Mouse (Mus musculus): ENCODE measurements around the gene Olfr958. TPM values are rescaled to one million over a fixed set of nuclear protein-coding genes. Genes with fewer than 3 reads are reported as not detected.

Gene Olfr958
- not detected in 2 replicates for polyA plus RNA-seq (2015; fragmentation: Nextera tagmentation; extraction: Ambion mirVana)

DNA sequence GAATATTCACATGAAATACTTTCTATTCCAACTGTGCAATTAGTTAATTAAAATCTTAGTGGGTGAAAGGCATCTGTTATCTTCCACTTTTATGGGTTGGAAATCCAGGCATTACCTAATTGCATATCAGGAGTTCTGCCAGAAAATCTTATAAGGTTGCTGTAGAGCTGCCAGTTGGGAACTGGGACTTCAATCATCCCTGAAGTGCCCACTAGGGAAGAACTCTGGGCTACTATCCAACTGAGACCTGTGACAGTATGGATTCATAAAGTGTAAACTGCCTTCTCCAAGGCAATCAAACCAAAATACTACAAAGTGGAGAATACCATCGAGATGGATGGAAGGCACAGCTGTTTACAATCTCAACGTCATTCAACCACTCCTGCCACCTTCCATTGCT, at the start of gene Olfr958:
Gene Olfr958, minus strand, starts transcription at position 109 of the 400 bp plus-strand sequence.
- Histone ChIP-seq H3K4me1 (no peaks in the 10 kb centered on the region), H3K9me3 (no peaks in the 10 kb centered on the region), H3K27me3 (no peaks in the 10 kb centered on the region), H3K27ac (no peak within 1 kb of the TSS), H3K36me3 (no peaks in the 10 kb centered on the region), H3K4me2 (no peak within 1 kb of the TSS), H3K4me3 (no peak within 1 kb of the TSS), H3K9ac (no peak within 1 kb of the TSS)
- WGBS = 31% methylated on average over 2 of the region's 2 CpGs
- ATAC-seq (ENCODE audit: insufficient number of reproducible peaks, low FRiP score, low TSS enrichment, low read depth) = no peak

DNA sequence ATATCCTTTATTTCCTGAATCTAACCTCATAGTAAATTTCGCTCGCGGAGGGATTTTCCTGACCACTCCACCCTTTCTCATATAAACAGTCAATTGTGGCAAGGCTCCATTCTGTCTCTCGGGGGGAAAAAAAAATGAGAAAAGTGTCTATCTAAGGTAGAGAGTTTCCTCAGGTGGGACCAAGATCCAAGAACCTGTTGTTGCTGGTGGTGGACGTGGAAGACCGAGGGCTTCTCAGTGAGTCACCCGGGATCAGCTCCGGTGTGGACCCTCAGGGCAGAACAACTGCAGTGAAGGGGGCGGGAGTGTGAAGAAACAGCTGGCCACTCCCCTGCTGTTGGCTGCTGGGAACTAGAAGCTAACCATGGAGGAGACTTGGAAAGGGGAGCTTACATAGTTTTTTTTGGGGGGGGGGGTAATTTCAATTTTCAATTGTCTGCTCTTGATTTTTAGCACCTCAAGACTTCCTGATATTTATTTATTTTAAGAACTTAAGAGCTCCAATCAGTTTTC, 49.5 kb upstream of the Olfr958 start:
- H3K9ac ChIP-seq = peak overlapping the region; percentile 21; the same call in 1 of the 2 replicates
- peak overlapping the region; percentile 73 for H3K4me2 ChIP-seq
- H3K4me1 ChIP-seq = peaks cover 7% of the 10 kb centered on the region; the same call in 1 of the 2 replicates
- H3K27ac ChIP-seq = peak overlapping the region; percentile 84
- peak overlapping the region; percentile 36 for H3K4me3 ChIP-seq
- no peaks in the 10 kb centered on the region for H3K36me3 ChIP-seq
- peak; percentile 68; the same call in 1 of the 2 replicates for ATAC-seq (ENCODE audit: insufficient number of reproducible peaks, low FRiP score, low TSS enrichment, low read depth)
- H3K9me3 ChIP-seq = no peaks in the 10 kb centered on the region
- 0% methylated on average over 9 of the region's 9 CpGs for WGBS
- H3K27me3 ChIP-seq = no peaks in the 10 kb centered on the region

DNA sequence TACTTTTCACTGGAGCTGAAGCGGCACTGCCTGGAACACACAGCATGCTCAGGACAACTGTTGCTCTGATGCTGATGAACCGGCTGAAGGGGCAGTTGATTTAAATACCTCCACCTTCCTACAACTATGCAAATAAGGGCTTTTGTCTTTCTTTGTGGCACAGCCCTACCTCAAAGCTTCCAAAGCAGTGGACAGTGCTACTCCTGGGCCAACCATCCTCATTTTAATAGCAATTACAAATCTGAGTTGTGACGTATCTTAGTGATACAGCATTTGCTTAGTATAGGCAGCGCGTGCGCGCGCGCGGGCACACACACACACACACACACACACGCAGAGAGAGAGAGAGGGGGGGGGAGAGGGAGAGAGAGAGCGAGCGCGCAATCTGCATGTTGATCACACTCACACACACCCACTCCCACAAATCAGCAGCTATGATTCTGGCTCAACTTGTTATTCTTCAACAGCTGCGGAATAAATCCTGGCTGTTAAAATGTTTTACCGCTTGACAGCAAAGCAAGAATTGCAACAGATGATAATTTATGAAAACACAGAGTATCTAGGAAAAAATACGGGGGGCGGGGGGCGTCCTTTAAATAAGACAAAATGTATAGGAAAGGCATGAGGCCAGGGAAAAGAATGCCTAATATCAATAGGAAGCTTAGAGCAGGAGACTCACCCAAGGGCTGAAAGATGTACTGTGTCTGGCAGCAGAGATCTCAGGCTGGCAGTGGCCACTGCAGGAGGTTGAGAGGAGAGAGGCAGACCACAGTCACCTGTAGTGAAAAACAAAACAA, 48.9 kb upstream of the Olfr958 start:
- Histone ChIP-seq H3K9me3 (no peaks in the 10 kb centered on the region), H3K4me1 (peaks cover 7% of the 10 kb centered on the region; the same call in 1 of the 2 replicates), H3K27me3 (no peaks in the 10 kb centered on the region), H3K9ac (0 out of 2 replicates have a peak overlapping the region, but pooled peaks have one; percentile 21), H3K36me3 (no peaks in the 10 kb centered on the region), H3K4me3 (peak overlapping the region; percentile 36), H3K27ac (peak overlapping the region; percentile 64), H3K4me2 (peak overlapping the region; percentile 73)
- under 1% methylated on average over 19 of the region's 19 CpGs for WGBS
- peak; percentile 67; the same call in 1 of the 2 replicates for ATAC-seq (ENCODE audit: insufficient number of reproducible peaks, low FRiP score, low TSS enrichment, low read depth)

DNA sequence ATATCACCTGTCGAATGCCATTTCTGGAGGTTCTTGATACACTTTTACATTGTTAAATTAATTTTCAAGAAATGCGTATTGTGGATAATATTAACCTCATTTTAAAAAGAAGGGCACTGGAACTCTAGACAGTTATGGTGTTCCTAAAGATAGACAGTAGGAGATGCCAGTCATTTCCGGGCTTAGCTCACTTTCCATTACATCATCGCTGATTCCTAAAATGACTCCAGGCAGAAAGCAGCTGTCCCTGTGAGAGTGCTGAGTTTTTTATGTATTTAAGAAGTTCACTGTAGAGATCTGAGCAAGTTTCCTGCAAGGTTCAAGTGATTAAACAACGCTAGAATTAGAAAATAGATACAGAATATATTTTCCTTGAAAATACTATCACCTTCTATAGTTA, 23.2 kb upstream of the Olfr958 start:
- H3K9me3 ChIP-seq = no peaks in the 10 kb centered on the region
- H3K36me3 ChIP-seq = no peaks in the 10 kb centered on the region
- WGBS = 81% methylated on average over 5 of the region's 5 CpGs
- H3K4me1 ChIP-seq = no peaks in the 10 kb centered on the region
- H3K4me3 ChIP-seq = no peak overlapping the region
- no peaks in the 10 kb centered on the region for H3K27me3 ChIP-seq
- H3K9ac ChIP-seq = no peak overlapping the region
- ATAC-seq (ENCODE audit: insufficient number of reproducible peaks, low FRiP score, low TSS enrichment, low read depth) = no peak
- H3K4me2 ChIP-seq = no peak overlapping the region
- no peak overlapping the region for H3K27ac ChIP-seq

DNA sequence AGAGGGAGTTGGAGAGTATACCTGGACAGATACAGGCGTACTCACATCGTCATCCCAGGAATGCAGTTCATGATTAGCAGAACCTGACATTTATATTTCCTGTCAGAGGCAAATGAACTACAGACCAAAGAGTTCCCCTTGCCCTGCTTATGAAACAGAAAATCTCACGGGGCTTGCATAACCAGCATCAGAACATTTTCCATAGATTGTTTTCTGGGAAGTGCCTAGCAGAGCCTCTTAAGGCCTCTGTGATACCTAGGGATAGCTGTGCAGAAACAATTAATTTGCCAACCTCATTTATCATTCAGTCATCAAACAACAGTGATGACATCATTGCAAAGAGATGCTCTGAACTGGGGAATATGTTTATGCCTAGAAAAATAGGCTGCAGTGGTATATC, 21.6 kb upstream of the Olfr958 start, which contains the start of gene Olfr959:
Gene Olfr959, minus strand, starts transcription at position 101 of the 400 bp plus-strand sequence.
- Histone ChIP-seq H3K9me3 (no peaks in the 10 kb centered on the region), H3K27me3 (no peaks in the 10 kb centered on the region)
- WGBS = 66% methylated on average over 3 of the region's 3 CpGs

DNA sequence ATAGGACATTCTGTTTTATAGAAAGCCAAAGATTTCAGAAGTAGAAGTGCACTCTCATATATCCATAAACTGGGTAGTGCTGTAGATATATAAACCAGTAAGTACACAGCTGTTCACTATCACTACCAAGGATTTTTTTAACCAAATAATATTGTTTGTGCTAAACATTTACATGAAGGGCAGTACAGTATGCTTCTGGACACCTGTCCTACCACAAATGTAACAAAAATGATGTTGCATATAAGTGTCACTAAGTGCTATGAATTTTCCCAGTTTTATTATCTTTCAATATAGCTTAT, 4.4 kb upstream of the Olfr958 start:
- H3K27ac ChIP-seq = no peak overlapping the region
- H3K27me3 ChIP-seq = no peaks in the 10 kb centered on the region
- ATAC-seq (ENCODE audit: insufficient number of reproducible peaks, low FRiP score, low TSS enrichment, low read depth) = no peak
- H3K9me3 ChIP-seq = no peaks in the 10 kb centered on the region
- H3K4me2 ChIP-seq = no peak overlapping the region
- H3K4me3 ChIP-seq = no peak overlapping the region
- no peaks in the 10 kb centered on the region for H3K4me1 ChIP-seq
- H3K9ac ChIP-seq = no peak overlapping the region
- H3K36me3 ChIP-seq = no peaks in the 10 kb centered on the region

More for the DNA sequence above, 21.6 kb upstream of the Olfr958 start, which contains the start of gene Olfr959:
- Histone ChIP-seq H3K9ac (no peak within 1 kb of the TSS), H3K4me2 (no peak within 1 kb of the TSS), H3K4me1 (no peaks in the 10 kb centered on the region), H3K36me3 (no peaks in the 10 kb centered on the region), H3K4me3 (no peak within 1 kb of the TSS), H3K27ac (no peak within 1 kb of the TSS)
- no peak for ATAC-seq (ENCODE audit: insufficient number of reproducible peaks, low FRiP score, low TSS enrichment, low read depth)

DNA sequence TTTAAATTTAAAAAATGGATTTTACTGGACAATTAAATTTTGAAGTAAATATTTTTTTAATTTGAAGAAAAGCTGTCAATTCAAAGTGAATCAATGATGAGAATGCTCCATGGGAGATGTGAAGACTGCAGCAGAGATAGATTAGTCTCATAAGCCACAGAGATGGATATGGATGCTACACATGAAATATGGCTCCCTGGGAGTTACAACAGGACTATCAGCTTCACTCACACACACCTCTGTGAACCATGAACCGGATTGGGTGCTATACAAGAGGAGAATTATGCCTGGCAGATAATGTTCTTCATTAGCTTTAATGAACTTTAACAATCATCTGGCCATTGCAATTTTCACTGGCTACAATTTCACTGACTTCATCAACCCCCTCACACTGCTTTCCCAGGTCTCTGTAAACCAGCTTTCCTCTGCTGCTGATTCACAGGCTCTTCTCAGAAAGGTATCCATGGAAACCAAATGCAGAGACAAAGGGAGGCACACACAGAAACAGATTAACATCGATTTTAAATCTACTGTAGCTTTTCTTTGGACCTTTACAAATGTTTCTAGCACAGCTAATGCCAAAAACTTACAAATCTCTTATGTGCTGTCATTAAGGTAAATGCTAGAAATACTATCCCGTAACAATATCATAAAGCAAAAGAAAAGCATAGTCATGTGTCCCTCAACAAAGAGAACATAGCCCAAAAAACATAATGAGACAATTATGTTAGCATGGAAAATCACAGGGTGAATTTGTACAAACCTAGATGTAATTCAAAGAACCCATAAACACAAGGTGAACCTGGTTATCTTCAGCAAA, 3.9 kb upstream of the Olfr958 start:
- Histone ChIP-seq H3K27ac (no peak overlapping the region), H3K4me3 (no peak overlapping the region), H3K4me2 (no peak overlapping the region), H3K36me3 (no peaks in the 10 kb centered on the region), H3K9me3 (no peaks in the 10 kb centered on the region), H3K27me3 (no peaks in the 10 kb centered on the region), H3K9ac (no peak overlapping the region), H3K4me1 (no peaks in the 10 kb centered on the region)
- ATAC-seq (ENCODE audit: insufficient number of reproducible peaks, low FRiP score, low TSS enrichment, low read depth) = no peak
- WGBS = 61% methylated on average over 3 of the region's 3 CpGs

DNA sequence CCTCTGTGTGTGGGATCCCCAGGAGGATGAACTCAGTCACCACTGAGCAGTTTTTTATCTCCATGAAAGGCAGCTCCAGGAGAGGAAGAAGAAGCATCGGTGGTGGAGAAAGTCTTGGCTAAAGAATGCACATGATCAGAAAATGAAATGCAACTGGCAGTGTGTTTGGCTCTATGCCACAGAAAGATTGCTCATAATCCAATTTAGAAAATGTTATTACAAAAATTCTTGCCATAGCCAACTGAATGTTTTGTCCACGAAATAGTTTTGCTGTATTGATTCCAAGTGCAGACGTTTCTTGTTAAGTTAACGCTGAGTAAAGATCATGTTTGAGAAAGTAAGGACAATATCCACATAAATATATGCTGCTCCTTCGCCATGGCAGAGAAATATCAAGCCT, 3.0 kb downstream of the Olfr958 start:
- H3K9me3 ChIP-seq = no peaks in the 10 kb centered on the region
- H3K4me3 ChIP-seq = no peak overlapping the region
- H3K27me3 ChIP-seq = no peaks in the 10 kb centered on the region
- 55% methylated on average over 5 of the region's 5 CpGs for WGBS
- H3K36me3 ChIP-seq = no peaks in the 10 kb centered on the region
- no peak overlapping the region for H3K4me2 ChIP-seq
- no peak for ATAC-seq (ENCODE audit: insufficient number of reproducible peaks, low FRiP score, low TSS enrichment, low read depth)
- H3K27ac ChIP-seq = no peak overlapping the region
- no peak overlapping the region for H3K9ac ChIP-seq
- no peaks in the 10 kb centered on the region for H3K4me1 ChIP-seq

DNA sequence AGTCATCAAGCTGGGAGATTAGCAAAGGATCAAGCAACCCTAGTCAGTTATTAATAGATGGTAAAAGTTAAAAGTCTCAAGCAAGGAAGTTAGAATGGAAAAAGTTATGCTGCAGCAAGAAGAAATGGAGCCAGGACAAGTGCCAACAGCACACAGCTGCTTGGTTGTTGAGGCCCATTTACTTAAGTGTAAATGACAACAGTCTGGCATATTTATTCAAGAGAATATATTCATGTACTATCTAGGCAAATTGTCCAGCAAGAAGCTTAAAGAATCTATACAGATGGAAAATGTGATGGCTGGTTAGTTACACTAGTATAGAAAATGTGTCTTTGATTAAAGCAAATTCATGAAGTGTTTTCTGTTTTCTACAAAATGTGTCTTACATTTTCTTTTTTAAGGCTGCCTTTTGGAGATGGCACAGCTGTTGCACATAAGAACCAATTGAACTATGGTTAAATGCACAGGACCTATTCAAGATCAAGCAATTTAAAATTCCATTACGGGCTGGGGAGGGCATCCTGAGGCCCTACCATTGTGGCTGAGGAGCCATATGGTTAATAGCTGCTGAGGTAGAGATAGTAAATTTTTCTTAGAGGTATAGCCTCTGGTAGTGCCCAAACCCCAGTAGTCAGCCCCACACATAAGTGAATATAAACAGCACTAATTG, 30.1 kb downstream of the Olfr958 start:
- Histone ChIP-seq H3K9me3 (no peaks in the 10 kb centered on the region), H3K9ac (no peak overlapping the region), H3K27ac (no peak overlapping the region), H3K4me3 (no peak overlapping the region), H3K4me2 (no peak overlapping the region), H3K27me3 (no peaks in the 10 kb centered on the region), H3K4me1 (no peaks in the 10 kb centered on the region), H3K36me3 (no peaks in the 10 kb centered on the region)
- WGBS = 49% methylated on average over 1 of the region's 1 CpGs
- ATAC-seq (ENCODE audit: insufficient number of reproducible peaks, low FRiP score, low TSS enrichment, low read depth) = no peak

DNA sequence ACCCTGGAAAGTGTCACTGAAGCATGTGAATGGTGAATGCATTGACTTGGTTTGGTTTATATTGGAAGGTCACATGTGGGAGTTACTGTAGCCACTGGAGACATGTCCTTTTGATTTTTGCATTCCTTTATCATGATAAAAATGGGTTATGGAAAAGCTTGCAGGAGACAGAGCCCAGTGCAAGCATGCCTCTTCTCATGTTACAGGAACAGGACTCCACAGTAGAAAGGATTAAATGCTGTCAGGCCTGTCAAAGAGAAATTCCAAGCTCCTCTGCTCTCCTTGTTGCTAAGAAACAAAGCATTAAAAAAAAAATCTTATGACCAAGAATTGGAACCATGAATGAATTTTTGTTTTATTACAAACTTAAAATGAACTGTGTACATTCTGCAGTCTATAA, 35.3 kb downstream of the Olfr958 start:
- Histone ChIP-seq H3K36me3 (no peaks in the 10 kb centered on the region), H3K4me3 (no peak overlapping the region), H3K4me2 (no peak overlapping the region), H3K27me3 (no peaks in the 10 kb centered on the region), H3K4me1 (no peaks in the 10 kb centered on the region), H3K27ac (no peak overlapping the region), H3K9me3 (no peaks in the 10 kb centered on the region), H3K9ac (no peak overlapping the region)
- no peak for ATAC-seq (ENCODE audit: insufficient number of reproducible peaks, low FRiP score, low TSS enrichment, low read depth)

DNA sequence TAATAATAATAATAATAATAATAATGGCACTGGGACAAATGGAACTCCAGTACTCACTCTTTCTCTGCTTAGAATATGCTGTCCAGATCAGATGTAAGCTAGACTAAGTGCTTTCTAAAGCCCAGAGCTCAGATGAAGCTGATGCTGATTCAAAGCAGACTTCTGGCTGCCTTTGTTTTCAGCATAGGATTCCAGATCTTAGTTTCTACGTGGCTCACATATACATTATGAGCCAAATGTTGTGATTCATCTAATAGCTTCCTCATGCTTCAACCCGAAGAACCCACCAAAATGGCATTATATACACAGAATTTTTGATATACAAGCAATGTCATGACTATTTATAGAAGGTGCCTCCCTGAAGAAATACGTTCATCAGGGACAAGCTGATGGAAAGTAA, 38.3 kb downstream of the Olfr958 start, which contains the start of gene Olfr957:
Gene Olfr957, minus strand, starts transcription at position 279 of the 400 bp plus-strand sequence.
- H3K4me1 ChIP-seq = no peaks in the 10 kb centered on the region
- no peak within 1 kb of the TSS for H3K4me2 ChIP-seq
- no peak within 1 kb of the TSS for H3K9ac ChIP-seq
- H3K4me3 ChIP-seq = no peak within 1 kb of the TSS
- no peaks in the 10 kb centered on the region for H3K36me3 ChIP-seq
- ATAC-seq (ENCODE audit: insufficient number of reproducible peaks, low FRiP score, low TSS enrichment, low read depth) = 0 out of 2 replicates have a peak, but pooled peaks have one; percentile 40
- 32% methylated on average over 3 of the region's 3 CpGs for WGBS
- H3K27ac ChIP-seq = no peak within 1 kb of the TSS
- H3K9me3 ChIP-seq = no peaks in the 10 kb centered on the region
- no peaks in the 10 kb centered on the region for H3K27me3 ChIP-seq

Data from limb, embryonic 15.5 days (tissue).